ENCODE assay signal across 17 mouse cellular contexts in the genomic region with DNA sequence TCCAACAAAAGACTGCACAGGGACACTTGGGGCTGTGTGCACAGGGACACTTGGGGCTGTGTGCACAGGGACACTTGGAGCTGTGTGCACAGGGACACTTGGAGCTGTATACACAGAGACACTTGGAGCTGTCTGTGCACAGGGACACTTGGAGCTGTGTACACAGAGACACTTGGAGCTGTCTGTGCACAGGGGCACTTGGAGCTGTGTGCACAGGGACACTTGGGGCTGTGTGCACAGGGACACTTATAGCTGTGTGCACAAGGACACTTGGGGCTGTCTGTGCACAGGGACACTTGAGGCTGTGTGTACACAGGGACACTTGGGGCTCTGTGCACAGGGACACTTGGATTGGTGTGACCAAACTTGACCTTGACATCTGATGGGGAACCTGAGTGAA.
"Had no signal": no experiment of that assay in that cellular context is flagged by ENCODE, and none has a peak within 500 bp of the region (broad histone marks: within the 10 kb centered on the region; RNA-seq: fewer than 3 reads in every experiment).

No protein-coding gene starts in this region.

- DNase-seq: liver, embryonic 13.5 days; liver, postnatal 0 days; lung, postnatal 10 days; lung, postnatal 36 days; midbrain, embryonic 14.5 days; right cerebral cortex, postnatal 14 days; thymus, adult 2 months; thymus, postnatal 25 days; thymus, postnatal 4 days had no signal

- ATAC-seq: liver, postnatal 0 days had no signal

- H3K27me3 ChIP-seq: liver, embryonic 13.5 days; liver, embryonic 15.5 days; megakaryocyte, embryonic 14.5 days; neural tube, embryonic 12.5 days; stomach, embryonic 15.5 days had no signal

- H3K4me1 ChIP-seq: liver, embryonic 13.5 days; liver, embryonic 15.5 days; neural tube, embryonic 12.5 days; stomach, embryonic 15.5 days had no signal

- H3K4me3 ChIP-seq: liver, embryonic 13.5 days; liver, embryonic 15.5 days; megakaryocyte, embryonic 14.5 days; midbrain, embryonic 12.5 days; neural tube, embryonic 12.5 days; stomach, embryonic 15.5 days had no signal

- H3K4me2 ChIP-seq: liver, embryonic 11.5 days; liver, embryonic 13.5 days; liver, embryonic 15.5 days; midbrain, embryonic 12.5 days; neural tube, embryonic 12.5 days; stomach, embryonic 15.5 days had no signal

- H3K9ac ChIP-seq: liver, embryonic 13.5 days; liver, embryonic 15.5 days; liver, postnatal 0 days; midbrain, embryonic 12.5 days; neural tube, embryonic 12.5 days; stomach, embryonic 15.5 days had no signal

- H3K9me3 ChIP-seq: liver, embryonic 13.5 days; liver, embryonic 15.5 days; megakaryocyte, embryonic 14.5 days; midbrain, embryonic 12.5 days; neural tube, embryonic 12.5 days; stomach, embryonic 15.5 days had no signal

- H3K36me3 ChIP-seq: liver, embryonic 13.5 days; liver, embryonic 15.5 days; midbrain, embryonic 12.5 days; neural tube, embryonic 12.5 days; stomach, embryonic 15.5 days had no signal

- H3K27ac ChIP-seq: liver, embryonic 13.5 days; liver, embryonic 15.5 days; macrophage; midbrain, embryonic 12.5 days; neural tube, embryonic 12.5 days; stomach, embryonic 15.5 days; stomach, postnatal 0 days had no signal
